Mouse (Mus musculus): Measurements from ENCODE around the gene Trim43b. TPM values are rescaled to one million over a fixed set of nuclear protein-coding genes. Genes with fewer than 3 reads are reported as not detected.
"Not testable (repeated sequence)": the region's sequence is repeated elsewhere in the genome, so short reads cannot be mapped to it uniquely, and the experiment has no call there.

The Trim43b gene
- not detected in 2 replicates for polyA plus RNA-seq (2014; fragmentation: Nextera tagmentation; extraction: Ambion mirVana)

DNA sequence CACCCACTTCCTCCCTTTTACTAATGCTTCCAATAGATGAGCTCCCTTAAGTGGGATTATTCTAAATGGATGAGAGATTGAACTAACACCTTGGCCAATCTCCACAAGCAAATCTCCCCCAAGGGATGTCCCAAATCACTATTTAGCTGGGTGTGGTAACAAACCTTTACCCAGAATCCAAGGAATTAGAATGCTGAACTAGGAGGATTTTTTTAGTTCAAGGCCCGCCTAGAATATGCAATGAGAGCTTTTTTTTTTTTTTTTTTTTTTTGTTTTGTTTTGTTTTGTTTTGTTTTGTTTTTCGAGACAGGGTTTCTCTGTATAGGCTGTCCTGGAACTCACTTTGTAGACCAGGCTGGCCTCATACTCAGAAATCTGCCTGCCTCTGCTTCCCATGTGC lies at the start of gene Trim43b:
Trim43b (minus strand) TSS at position 101 of the 400 bp plus-strand sequence.
- H3K27me3 ChIP-seq (ENCODE audit: control insufficient read depth, insufficient read depth, low read length); H3K36me3 ChIP-seq (ENCODE audit: control insufficient read depth, insufficient read depth, low read length); H3K9ac ChIP-seq (ENCODE audit: low read length); ATAC-seq (ENCODE audit: insufficient number of reproducible peaks, low FRiP score, low TSS enrichment, low read depth); DNase-seq (ENCODE audit: low spot score); H3K4me2 ChIP-seq (ENCODE audit: low read depth, severe bottlenecking); H3K27ac ChIP-seq (replicated peaks; ENCODE audit: low read depth, low read length); H3K4me1 ChIP-seq (ENCODE audit: control insufficient read depth, insufficient read depth, low read length); H3K9me3 ChIP-seq (ENCODE audit: control insufficient read depth, low read length); H3K4me3 ChIP-seq (ENCODE audit: low read depth, low read length): not testable (repeated sequence)
- WGBS: 89% methylated on average over 2 of the region's 2 CpGs

DNA sequence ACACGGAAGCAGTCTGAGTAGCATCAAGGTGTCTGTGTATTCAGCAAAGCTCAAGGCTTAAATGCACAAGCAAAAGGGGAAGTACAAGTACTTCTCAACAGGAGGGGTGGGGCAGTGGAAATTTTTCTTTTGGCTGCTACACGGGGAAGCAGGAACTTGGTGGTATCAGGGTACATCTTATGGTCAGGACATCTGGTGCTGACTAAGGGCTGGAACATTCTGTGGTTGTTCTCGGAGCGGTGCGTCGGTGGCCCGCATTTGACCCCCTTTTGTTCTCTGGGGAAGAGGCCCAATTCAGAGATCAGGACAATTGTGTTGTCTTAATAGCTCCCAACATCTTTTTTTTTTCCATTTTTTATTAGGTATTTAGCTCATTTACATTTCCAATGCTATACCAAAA lies 11.9 kb upstream of the Trim43b start:
- ATAC-seq (ENCODE audit: insufficient number of reproducible peaks, low FRiP score, low TSS enrichment, low read depth): not testable (repeated sequence)
- WGBS: 93% methylated on average over 7 of the region's 7 CpGs

DNA sequence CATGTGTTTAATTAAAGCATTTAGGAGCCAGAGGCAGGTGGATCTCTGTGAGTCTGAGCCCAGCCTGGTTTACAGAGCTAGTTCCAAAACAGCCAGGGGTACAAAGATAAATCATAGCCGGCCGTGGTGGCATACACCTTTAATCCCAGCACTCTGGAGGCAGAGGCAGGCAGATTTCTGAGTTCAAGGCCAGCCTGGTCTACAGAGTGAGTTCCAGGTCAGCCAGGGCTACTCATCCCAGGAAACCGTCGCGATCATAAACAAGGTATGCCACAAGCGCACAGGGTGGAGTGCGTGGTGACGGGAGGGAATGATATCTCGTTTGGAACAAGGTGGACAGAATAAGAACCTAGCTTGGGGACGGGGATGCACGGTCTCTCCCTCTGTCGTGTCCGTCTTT lies 5.9 kb downstream of the Trim43b start:
- 94% methylated on average over 13 of the region's 13 CpGs for WGBS
- not testable (repeated sequence) for ATAC-seq (ENCODE audit: insufficient number of reproducible peaks, low FRiP score, low TSS enrichment, low read depth); DNase-seq (ENCODE audit: low spot score)

More for the DNA sequence above, 11.9 kb upstream of the Trim43b start:
- not testable (repeated sequence) for H3K4me3 ChIP-seq (ENCODE audit: low read depth, low read length); H3K9me3 ChIP-seq (ENCODE audit: control insufficient read depth, low read length); DNase-seq (ENCODE audit: low spot score); H3K27me3 ChIP-seq (ENCODE audit: control insufficient read depth, insufficient read depth, low read length); H3K9ac ChIP-seq (ENCODE audit: low read length); H3K27ac ChIP-seq (replicated peaks; ENCODE audit: low read depth, low read length); H3K36me3 ChIP-seq (ENCODE audit: control insufficient read depth, insufficient read depth, low read length); H3K4me1 ChIP-seq (ENCODE audit: control insufficient read depth, insufficient read depth, low read length); H3K4me2 ChIP-seq (ENCODE audit: low read depth, severe bottlenecking)

GRCm38 (mm10) chr9:89079637-89080036 lies 13.0 kb downstream of the Trim43b start:
- not testable (repeated sequence) for H3K4me3 ChIP-seq (ENCODE audit: low read depth, low read length); H3K36me3 ChIP-seq (ENCODE audit: control insufficient read depth, insufficient read depth, low read length); ATAC-seq (ENCODE audit: insufficient number of reproducible peaks, low FRiP score, low TSS enrichment, low read depth); H3K9ac ChIP-seq (ENCODE audit: low read length); H3K4me1 ChIP-seq (ENCODE audit: control insufficient read depth, insufficient read depth, low read length); H3K27ac ChIP-seq (replicated peaks; ENCODE audit: low read depth, low read length); H3K4me2 ChIP-seq (ENCODE audit: low read depth, severe bottlenecking); H3K27me3 ChIP-seq (ENCODE audit: control insufficient read depth, insufficient read depth, low read length); DNase-seq (ENCODE audit: low spot score); H3K9me3 ChIP-seq (ENCODE audit: control insufficient read depth, low read length)
- 72% methylated on average over 10 of the region's 10 CpGs for WGBS

More for the DNA sequence above, 5.9 kb downstream of the Trim43b start:
- H3K36me3 ChIP-seq (ENCODE audit: control insufficient read depth, insufficient read depth, low read length); H3K4me3 ChIP-seq (ENCODE audit: low read depth, low read length); H3K9ac ChIP-seq (ENCODE audit: low read length); H3K27ac ChIP-seq (replicated peaks; ENCODE audit: low read depth, low read length); H3K4me2 ChIP-seq (ENCODE audit: low read depth, severe bottlenecking); H3K27me3 ChIP-seq (ENCODE audit: control insufficient read depth, insufficient read depth, low read length); H3K4me1 ChIP-seq (ENCODE audit: control insufficient read depth, insufficient read depth, low read length); H3K9me3 ChIP-seq (ENCODE audit: control insufficient read depth, low read length): not testable (repeated sequence)

DNA sequence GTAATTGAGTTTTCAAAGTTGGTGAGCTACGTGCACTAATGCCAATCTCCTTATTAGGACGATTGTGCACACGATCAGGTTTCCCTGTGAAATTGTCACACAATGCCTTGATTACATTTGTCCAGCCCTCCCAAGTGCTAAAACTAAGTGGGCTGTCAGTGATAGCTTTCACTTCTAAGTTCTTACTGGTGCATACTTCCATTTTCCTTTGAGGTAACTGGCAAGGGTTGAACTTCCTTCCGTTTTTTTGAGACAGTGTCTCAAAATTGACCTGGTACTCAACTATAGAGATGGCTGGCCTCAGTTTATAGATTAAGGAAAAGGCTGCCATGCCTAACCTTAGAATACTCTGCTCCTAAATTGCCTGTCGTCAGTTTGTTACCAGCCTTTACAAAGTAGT lies 16.1 kb downstream of the Trim43b start:
- H3K36me3 ChIP-seq (ENCODE audit: control insufficient read depth, insufficient read depth, low read length); H3K27me3 ChIP-seq (ENCODE audit: control insufficient read depth, insufficient read depth, low read length); H3K4me1 ChIP-seq (ENCODE audit: control insufficient read depth, insufficient read depth, low read length); H3K9ac ChIP-seq (ENCODE audit: low read length); H3K4me3 ChIP-seq (ENCODE audit: low read depth, low read length); ATAC-seq (ENCODE audit: insufficient number of reproducible peaks, low FRiP score, low TSS enrichment, low read depth); H3K9me3 ChIP-seq (ENCODE audit: control insufficient read depth, low read length); DNase-seq (ENCODE audit: low spot score); H3K4me2 ChIP-seq (ENCODE audit: low read depth, severe bottlenecking); H3K27ac ChIP-seq (replicated peaks; ENCODE audit: low read depth, low read length): not testable (repeated sequence)
- WGBS: 81% methylated on average over 1 of the region's 5 CpGs

GRCm38 (mm10) chr9:89067143-89067501 lies 25.5 kb downstream of the Trim43b start:
- ATAC-seq (ENCODE audit: insufficient number of reproducible peaks, low FRiP score, low TSS enrichment, low read depth): 0 out of 2 replicates have a peak, but pooled peaks have one; percentile 9
- 85% methylated on average over 3 of the region's 6 CpGs for WGBS
- H3K36me3 ChIP-seq (ENCODE audit: control insufficient read depth, insufficient read depth, low read length); DNase-seq (ENCODE audit: low spot score); H3K27me3 ChIP-seq (ENCODE audit: control insufficient read depth, insufficient read depth, low read length); H3K4me1 ChIP-seq (ENCODE audit: control insufficient read depth, insufficient read depth, low read length); H3K27ac ChIP-seq (replicated peaks; ENCODE audit: low read depth, low read length); H3K9ac ChIP-seq (ENCODE audit: low read length); H3K4me2 ChIP-seq (ENCODE audit: low read depth, severe bottlenecking); H3K9me3 ChIP-seq (ENCODE audit: control insufficient read depth, low read length); H3K4me3 ChIP-seq (ENCODE audit: low read depth, low read length): not testable (repeated sequence)

DNA sequence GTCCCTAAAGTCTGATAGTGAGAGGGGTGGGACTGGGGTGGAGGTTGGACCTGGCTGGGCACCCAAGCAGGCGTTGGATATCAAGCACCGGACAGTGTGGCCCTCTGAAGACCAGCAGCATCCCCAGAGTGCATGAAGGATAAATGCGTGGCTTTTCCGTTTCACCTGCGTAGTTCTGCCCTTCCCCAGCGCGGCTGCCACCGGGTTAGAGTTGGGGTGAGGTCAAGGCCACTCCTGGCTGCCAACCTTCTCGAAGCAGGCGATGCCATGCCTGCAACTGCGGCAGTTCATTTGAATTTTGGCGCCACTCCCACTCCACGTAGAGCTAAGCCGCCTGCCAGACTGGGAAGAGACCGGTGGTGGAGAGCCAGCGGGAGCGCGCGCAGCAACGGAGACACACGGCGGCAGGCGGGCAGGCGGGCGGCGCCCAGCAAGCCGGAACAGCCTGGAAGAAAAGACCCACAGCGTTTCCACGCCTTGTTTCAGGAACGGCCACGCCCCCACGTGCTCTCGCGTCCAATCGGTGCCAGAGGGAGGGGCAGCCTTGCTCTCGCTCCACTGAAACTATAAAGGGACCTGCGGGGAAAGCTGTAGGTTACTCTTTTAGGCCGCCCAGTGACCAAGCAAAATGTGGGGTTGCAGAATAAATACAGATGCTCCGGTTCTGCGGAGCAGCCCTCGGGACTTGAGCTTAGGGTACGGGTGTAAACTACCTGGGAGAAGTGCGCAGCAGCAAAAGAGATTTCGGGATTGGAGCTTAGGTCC lies 26.1 kb downstream of the Trim43b start:
- ATAC-seq (ENCODE audit: insufficient number of reproducible peaks, low FRiP score, low TSS enrichment, low read depth) (peak; percentile 97), DNase-seq (ENCODE audit: low spot score) (peak; percentile 26)
- not testable (repeated sequence) for H3K4me2 ChIP-seq (ENCODE audit: low read depth, severe bottlenecking); H3K4me3 ChIP-seq (ENCODE audit: low read depth, low read length); H3K36me3 ChIP-seq (ENCODE audit: control insufficient read depth, insufficient read depth, low read length); H3K9ac ChIP-seq (ENCODE audit: low read length); H3K27ac ChIP-seq (replicated peaks; ENCODE audit: low read depth, low read length); H3K4me1 ChIP-seq (ENCODE audit: control insufficient read depth, insufficient read depth, low read length); H3K27me3 ChIP-seq (ENCODE audit: control insufficient read depth, insufficient read depth, low read length); H3K9me3 ChIP-seq (ENCODE audit: control insufficient read depth, low read length)
- 50% methylated on average over 31 of the region's 44 CpGs for WGBS

All from limb, embryonic 11.5 days (tissue).